23 mouse cellular contexts compared by ENCODE assay signal in the genomic region with DNA sequence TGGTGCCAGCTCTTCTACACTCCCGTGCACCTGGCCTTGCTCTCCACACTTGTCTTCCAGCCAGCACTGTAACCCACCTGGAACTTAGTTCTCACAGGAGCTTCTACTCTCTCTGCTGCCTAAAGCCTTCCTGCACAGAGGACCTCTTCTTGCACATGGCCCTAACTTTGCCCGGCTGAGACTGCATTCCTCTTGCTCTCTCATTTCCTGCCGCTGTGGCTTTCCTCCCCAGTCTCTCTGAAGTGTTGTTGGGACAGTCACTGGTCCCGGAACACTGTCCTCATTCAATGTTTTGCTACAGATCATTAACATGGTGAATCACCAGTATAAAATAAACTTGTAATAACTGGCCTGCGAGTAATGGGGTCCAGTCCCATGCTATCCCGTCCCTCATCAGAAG.
DNase-seq lines count a peak whose midpoint lies in the region; ATAC-seq and TF ChIP-seq lines count a peak whose summit lies in the region.
"Had no signal": no experiment of that assay in that cellular context is flagged by ENCODE, and none has a peak within 500 bp of the region (broad histone marks: within the 10 kb centered on the region; RNA-seq: fewer than 3 reads in every experiment).

No protein-coding gene starts in this region.

- H3K4me3 ChIP-seq in lung, adult 2 months (replicated peaks; ENCODE audit: extremely low read depth, low read depth, low read length) = no peak overlapping the region
- H3K4me3 ChIP-seq: forebrain, embryonic 12.5 days; forebrain, embryonic 15.5 days; heart, embryonic 13.5 days; hindbrain, embryonic 12.5 days; hindbrain, embryonic 15.5 days had no signal

- DNase-seq in lung, postnatal 4 days = peak; percentile 5 to 24
- DNase-seq in lung, adult 2 months = no peak
- peak; percentile 58 for DNase-seq in Muller cell, postnatal 12 days (ENCODE audit: inconsistent ontology term)
- DNase-seq in fibroblast of lung, adult 2 months (ENCODE audit: low read depth) = peak; percentile 3
- DNase-seq in embryo, embryonic 11 days = no peak
- DNase-seq: adrenal gland, adult 2 months; adrenal gland, postnatal 14 days; B cell, adult 2 months; cerebellum, adult 11 months; cerebellum, adult 8-10 months; cerebellum, postnatal 10 days; cerebellum, postnatal 36 days; gastrocnemius, postnatal 10 days; gastrocnemius, postnatal 36 days; heart, postnatal 14 days; kidney, adult 2 months had no signal

- TF ChIP-seq CTCF in lung, adult 2 months (IDR thresholded peaks at IDR 0.05; ENCODE audit: insufficient read depth, low read length) = no peak

- no peak for TF ChIP-seq POLR2A in lung, adult 2 months (IDR thresholded peaks at IDR 0.05; ENCODE audit: borderline replicate concordance, extremely low read depth, low read depth, low read length)

- 60% methylated on average over 6 of the region's 6 CpGs for WGBS in lung, adult 2 months

- no peaks in the 10 kb centered on the region for H3K4me1 ChIP-seq in lung, adult 2 months (ENCODE audit: control insufficient read depth, insufficient read depth, low read length)
- H3K4me1 ChIP-seq: forebrain, embryonic 12.5 days; forebrain, embryonic 15.5 days; heart, embryonic 13.5 days; hindbrain, embryonic 12.5 days; hindbrain, embryonic 15.5 days had no signal

- no peak for ATAC-seq in megakaryocyte-erythroid progenitor cell, adult 5-6 weeks (replicated peaks; ENCODE audit: low FRiP score, low TSS enrichment, poor library complexity, severe bottlenecking)
- ATAC-seq: forebrain, embryonic 15.5 days; intestine, postnatal 0 days had no signal

Comparison
In these comparisons a context has a peak if more than half of its experiments do, and no peak if none do; other contexts are left out.
1. DNase-seq: peak in lung, postnatal 4 days (2 of 2), Muller cell, postnatal 12 days (single experiment) and fibroblast of lung, adult 2 months (single experiment); none in lung, adult 2 months (single experiment) and embryo, embryonic 11 days (single experiment).